Mouse (Mus musculus) heart, adult 9 months (tissue): ENCODE data around the gene Apoe.
"Not testable (repeated sequence)": the region's sequence is repeated elsewhere in the genome, so short reads cannot be mapped to it uniquely, and the experiment has no call there.

Experiments used
- DNase-seq, 2 experiments: peaks; one replicate each; pipeline ENCODE4 v3.0.0; 2022; ENCODE audit warnings: low spot score in 2 of 2

Gene Apoe

DNA sequence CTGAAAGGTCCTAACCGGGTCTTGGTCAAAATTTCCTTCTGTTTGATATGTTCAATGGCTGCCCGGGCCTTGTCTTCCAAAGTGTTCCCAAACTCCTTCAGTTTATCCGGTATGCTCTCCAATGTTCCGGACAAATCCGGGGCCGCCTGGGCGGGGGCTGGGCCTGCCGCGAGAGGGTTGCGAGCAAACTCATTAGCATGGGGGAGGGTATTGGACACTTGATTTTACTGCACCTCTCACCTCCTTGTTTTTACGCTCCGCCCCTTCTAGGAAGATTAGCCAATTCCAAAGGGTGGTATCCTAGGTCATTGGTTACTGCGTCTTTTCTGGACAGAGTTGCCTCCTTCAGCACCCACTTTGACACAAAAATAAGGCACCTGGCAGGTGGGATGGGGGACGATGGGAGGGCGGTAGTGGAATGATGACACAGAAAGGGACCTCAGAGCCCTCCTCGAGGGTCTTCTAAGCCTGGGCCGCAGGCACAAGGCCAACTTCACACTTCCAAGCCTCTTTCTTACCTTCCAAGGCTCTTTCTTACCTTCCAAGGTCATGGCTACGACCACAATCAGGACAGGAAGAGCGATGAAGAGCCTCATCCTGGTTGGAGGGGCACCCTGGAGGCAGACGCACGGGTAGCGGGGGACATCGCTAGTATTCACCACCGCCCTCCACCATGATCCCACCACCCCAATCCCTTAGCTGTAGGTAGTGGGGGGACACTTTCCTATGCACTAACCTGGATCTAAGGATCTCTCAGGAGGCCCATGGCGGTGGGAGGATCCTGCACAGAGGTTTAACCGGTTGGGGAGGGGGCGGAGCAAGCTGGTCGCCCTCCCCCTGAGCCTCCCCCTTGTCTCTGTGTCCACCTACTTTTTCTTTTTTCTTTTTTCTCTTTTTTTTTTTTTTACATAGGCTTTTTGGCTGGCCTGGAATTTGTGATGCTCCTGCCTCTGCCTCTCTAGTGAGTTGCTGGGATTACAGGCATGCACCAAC, 6.8 kb downstream of the Apoe start, which contains the start of gene Apoc1:
TSS of gene Apoc1 (minus strand) at position 788 of the 993 bp plus-strand sequence.
- no peak for DNase-seq

DNA sequence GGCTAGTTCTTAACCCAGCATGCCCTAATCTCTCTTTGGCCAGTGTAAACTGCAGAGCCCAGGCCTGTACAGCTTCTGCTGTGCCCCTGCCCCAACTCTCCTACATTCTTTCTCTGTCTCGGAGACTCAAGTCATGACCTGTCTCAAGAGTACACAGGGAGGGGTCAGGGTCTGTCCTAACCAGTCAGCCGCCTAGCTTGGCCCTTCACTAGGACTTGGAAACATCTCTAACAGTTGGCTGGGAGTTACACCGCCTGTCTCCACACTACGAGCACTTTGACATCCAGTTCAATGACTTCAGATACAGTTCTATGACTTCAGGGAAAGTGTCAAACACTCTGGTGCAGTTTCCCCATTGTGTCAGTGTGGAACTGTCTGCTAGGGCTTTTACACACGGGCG, 7.6 kb downstream of the Apoe start:
- no peak for DNase-seq

DNA sequence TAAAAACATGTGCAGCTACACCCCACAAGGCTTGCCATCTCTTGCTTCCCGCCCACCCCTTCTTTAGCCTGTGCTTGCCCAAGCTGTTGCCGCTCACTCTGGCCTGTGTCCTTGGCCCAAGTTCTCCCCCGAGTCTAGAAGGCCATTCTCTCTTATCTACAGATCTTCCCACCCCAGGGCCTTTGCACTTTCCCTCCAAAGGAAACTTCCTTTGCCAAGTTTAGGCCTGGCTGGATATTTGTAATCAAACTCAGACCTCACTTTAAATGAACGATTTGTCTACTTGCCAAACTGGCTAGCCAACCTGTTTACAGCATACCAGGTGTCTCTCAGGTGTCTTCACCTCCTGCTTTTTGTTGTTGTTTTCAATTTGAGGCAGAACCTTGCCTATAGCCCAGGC, 8.1 kb downstream of the Apoe start:
- DNase-seq: no peak

DNA sequence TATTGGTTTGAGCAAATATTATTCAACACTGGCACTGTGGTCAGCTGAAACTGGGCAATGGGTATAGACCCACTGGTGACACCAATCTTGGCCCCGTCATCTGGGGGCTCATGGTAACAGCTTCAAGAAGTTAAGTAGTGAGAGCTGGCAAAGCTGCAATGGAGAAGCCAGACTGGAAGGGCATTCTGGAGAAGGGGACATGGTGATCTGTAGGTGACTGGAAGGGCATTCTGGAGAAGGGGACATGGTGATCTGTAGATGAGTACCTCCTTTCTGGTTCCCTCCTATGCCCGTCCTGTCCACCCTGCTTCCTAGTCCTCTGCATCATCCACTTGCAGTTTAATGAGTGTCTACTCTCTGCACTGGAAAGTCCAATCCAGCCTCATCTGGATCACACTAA, 10.4 kb downstream of the Apoe start:
- DNase-seq: no peak

DNA sequence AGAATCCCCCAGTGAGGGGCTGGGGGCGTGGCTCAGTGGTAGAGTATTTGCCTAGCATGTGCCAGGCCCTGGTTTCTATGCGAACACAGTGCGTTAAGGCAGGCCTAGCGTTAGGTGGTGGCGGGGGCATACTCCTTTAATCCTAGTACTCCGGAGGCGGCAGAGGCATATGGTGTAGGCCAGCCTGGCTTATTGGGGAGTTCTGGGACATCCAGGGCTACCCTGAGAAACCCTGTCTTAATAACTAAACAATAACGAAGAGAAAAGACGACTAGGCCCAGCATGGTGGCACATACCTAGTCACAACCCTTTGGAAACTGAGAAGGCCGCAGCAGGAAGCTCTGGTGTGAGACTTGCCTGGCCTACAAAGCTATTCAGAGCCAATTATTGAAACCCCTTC, 10.9 kb downstream of the Apoe start:
- no peak for DNase-seq

DNA sequence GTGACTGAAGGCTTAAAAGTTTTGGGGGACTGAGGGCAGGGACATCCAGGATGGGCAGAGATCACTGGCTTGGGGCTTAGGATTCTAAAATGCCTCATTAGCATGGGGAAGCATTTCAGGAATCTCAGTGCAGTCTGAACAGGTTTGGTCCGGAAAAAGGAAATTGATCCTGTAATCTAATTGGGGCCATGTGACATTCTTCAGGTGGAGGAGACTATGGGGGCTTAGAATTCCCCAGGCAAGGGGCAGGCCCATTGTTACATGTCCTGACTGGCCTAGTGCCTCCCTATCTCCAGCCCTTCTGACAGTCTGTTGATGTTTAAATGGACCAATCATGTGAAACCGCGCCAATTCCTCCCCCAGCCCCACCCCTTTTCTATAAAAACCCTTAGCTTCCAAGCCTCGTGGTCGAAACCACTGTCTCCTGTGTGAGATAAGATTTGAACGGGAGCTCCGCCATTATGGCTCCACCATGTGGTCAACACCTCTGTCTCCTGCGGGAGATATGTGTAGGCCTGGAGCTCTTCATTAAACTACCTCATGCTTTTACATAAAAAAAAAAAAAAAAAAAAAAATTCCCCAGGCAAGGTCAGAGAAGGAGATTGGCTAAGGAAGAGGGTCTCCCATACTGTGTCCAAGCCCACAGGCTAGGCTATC, 11.9 kb downstream of the Apoe start:
- not testable (repeated sequence) for DNase-seq

DNA sequence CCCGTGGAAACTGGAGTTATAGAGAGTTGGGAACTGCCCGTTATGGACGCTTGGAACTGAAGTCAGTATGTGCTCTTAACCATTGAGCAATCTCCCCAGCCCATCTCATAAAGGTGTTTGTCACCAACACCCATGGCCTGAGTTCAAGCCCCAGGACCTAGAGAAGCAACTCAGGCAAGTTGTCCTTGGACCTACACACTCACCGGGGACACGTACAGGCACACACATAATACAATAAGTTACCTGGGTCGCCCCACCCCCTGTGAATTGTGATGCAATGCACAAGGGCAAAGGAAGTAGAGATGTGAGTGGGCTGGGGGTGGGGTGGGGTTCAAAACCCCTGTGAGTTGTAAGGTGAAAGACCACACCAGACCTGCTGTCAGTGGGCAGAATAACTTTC, 12.5 kb downstream of the Apoe start:
- no peak for DNase-seq

DNA sequence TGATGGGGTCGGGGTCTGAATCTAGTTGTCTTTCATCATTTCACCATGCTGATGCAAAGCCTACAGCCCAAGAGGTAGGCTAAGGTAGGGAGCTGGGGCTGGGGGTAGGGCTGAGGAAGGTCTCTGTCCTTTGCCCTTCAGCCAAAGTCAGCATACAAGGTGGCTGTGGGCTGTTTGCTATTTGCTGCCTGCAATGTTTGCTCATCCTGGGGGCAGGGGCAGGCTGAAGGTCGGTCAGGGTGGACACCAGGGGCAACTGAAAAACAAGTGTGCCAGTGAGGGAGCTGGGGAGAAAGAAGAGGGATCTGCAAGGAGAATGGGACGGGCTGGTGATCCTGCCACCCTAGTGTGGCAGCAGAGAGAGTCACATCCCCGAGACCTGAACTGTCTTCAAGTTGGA, 13.6 kb downstream of the Apoe start:
- DNase-seq: no peak

DNA sequence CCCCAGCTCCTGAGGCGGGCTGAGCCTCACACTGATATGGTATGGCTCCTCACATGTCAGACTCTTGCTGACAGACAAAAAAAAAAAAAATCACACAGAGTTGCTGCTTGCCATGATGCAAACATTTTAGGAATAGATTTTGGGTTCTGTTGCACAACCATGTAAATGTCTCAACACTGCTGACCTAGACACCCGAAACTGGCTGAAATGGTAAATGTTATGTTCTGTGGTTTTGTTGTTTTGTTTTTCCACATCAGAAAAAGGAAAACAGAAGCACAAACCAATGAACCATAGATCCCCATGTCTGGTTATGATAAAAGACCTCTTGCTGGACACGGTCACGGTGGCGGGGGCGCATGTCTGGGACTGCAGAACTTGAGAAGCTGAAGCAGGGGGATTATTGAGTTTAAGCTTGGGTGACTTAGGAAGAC, 15.2 kb downstream of the Apoe start:
- DNase-seq: no peak

DNA sequence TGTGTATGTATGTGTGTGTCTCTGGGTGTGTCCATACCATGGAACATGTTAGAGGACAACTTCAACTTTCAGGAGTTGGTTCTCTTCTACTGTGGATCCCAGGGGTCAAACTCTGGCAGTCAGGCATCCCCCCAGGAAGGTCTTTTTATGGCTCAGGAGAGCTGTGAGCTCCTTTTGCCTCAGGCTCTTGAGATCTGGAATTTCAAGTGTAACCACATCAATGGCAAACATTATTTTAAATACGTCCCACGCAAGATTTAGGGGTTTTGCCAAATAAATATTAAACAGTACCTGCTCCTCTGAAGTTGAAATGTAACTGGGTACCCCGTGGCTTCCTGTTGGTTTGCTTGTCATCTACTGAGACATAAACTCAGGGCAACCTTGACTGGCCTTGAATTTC, 16.0 kb downstream of the Apoe start:
- no peak for DNase-seq

DNA sequence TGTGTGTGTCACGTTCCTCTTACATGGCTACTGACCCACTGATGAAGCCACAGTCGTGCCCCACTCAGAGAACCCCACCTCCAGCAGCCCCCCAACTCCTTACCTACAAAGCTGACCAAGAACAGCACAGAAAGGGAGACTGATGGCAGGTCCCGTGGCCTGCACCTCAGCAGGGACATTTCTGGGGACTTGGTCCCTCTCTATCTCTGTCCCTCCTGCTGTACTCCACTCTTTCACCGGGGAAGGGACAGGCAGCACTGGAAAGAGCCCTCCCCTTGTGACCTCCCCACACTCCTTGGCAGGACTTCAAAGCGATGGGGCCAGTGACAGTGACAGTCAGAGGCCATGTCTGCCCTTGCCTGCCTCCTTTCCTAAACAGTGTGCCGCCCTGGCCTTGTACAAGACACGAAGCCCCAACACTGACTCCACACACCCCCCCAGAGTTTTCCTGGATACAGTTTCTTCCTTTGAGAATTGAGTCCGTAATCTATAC, 17.7 kb downstream of the Apoe start, which contains the start of the genes Gm44805 and Apoc4:
TSS of gene Gm44805 (minus strand) at position 222 of the 493 bp plus-strand sequence.
TSS of gene Apoc4 (minus strand) at position 278 of the 493 bp plus-strand sequence.
- DNase-seq: no peak

DNA sequence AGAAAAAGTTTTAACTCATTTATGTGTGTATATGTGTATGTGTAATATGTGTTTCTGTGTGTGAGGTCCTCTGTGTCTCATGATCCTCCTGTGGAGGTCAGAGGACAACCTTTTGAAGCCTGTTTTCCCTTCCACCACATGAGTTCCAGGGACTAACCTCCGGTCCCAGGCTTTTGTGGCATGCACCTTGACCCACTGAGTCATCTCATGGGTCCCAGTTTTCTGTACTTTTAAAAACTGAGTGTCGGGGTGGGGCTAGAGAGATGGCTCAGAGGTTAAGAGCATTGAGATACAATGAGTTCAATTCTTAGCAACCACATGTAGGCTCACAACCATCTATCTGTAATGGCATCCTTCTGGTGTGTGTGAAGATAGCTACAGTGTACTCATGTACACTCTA, 18.3 kb downstream of the Apoe start:
- DNase-seq: no peak

DNA sequence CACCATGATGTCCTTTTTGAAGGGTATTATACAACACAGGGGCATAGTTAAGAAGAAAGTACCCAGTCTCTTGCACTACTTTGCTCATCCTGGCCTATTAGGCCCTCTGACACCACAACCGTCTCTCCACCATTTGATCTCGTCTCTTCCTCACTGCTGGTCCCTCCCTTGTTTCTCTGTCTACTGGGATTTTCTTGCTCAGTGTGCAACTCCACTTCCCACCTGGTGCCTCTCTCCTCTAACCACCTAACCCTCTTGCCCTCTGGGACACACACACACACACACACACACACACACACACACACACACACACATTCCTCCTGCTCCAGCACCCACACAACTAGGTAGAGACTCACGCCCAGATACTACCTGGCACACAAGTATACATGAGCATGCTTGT, 20.1 kb downstream of the Apoe start:
- DNase-seq: no peak

DNA sequence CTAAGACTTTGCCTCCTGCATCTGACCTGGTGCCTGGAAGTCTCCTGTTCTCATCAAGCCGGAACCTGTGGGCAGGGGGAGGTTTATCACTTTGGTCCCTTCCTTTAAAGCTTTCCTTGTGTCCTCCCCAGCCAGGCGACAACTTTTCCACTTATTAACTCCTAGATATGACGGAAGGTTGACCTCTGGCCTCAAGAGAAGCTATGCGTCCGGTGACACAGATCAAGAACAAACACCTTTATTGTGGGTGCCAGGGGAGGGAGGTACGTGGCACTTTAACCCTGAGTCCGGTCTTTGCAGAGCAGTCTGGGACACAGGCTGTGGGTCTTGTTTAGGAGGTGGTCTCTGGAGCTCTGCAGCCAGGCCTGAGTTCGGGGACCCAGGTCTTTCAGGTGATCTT, 21.1 kb downstream of the Apoe start, which contains the start of gene Apoc2:
TSS of gene Apoc2 (minus strand) at position 70 of the 400 bp plus-strand sequence.
- no peak for DNase-seq

DNA sequence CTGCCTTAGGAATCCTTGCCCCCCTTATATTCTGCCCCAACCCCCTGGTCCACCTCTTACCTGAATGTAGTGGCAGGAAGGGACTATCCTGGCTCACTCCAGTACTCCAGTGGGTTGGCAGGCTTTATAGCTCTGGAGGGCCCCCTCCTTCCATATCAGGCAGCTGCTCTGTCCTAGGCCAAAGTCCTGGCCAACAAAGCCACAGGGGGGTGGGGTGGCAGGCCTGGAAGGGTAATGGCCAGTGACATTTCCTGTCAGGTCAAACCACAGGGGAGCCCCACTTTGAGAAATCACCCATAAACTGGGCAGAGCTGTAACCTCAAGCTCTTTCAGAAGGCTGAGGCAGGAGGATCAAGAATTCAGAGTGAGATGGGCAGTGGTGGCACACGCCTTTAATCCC, 22.3 kb downstream of the Apoe start:
- no peak for DNase-seq

DNA sequence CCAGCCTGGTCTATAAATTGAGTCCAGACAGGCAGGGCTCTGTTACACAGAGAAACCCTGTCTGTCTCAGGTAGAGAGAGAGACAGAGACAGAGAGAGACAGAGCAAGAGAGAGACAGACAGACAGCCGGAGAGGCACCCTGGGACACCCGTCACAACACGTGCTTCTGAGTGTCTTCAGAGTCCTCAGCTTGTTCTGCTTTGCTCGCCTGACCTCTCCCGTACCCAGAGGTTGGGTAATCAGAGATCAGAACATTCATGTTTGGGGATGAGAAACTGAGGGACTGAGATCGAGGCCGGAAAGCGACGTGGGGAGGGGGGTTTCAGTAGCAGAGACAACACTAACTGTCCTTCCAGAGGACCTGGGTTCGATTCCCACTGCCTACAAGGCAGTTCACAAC, 23.2 kb downstream of the Apoe start:
- DNase-seq: no peak

DNA sequence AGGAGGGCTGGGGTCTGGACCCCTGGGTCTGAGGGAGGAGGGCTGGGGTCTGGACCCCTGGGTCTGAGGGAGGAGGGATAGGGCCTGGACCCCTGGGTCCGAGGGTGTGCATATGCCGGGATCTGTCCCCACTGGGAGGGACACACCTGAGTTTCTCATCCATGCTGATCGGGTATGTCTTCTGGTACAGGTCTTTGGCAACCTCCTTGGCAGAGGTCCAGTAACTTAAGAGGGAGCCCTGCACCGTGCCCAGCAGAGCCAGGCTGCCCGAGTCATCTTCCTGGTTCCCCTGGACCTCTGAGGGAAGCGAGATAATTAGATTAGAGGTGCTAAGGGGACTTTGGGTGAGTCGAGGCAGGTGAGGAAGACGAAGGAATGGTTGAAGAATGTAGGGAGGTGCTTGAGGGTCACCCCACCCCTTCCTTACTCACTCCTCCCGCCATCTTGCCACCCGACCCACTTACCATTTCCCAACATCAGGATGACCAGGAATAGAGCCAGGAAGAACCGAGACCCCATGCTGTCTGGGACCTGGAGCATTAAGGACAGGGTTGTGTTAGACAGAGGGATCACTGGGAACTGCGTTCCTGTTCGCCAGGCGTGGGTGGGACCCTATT, 25.8 kb downstream of the Apoe start:
- DNase-seq: no peak

DNA sequence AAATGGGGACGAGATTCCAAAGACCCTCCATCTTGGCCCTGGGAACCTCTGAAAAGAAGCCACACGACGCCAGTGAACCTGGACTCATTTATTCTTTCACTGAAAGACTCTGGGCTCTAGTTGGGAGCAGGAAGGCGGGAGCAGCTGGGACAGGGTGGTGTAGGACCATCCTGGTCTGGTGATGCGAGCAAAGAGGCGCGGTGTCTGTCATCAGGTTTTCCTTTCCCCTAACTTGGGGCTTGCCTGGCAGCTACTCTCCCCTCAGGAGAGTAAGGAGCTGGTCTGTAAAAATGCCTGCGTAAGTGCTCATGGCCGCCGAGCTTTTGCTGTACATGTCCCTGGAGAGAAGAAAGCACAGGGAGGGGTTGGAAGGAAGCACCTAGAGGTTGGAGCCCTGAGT, 27.5 kb downstream of the Apoe start:
- no peak for DNase-seq

DNA sequence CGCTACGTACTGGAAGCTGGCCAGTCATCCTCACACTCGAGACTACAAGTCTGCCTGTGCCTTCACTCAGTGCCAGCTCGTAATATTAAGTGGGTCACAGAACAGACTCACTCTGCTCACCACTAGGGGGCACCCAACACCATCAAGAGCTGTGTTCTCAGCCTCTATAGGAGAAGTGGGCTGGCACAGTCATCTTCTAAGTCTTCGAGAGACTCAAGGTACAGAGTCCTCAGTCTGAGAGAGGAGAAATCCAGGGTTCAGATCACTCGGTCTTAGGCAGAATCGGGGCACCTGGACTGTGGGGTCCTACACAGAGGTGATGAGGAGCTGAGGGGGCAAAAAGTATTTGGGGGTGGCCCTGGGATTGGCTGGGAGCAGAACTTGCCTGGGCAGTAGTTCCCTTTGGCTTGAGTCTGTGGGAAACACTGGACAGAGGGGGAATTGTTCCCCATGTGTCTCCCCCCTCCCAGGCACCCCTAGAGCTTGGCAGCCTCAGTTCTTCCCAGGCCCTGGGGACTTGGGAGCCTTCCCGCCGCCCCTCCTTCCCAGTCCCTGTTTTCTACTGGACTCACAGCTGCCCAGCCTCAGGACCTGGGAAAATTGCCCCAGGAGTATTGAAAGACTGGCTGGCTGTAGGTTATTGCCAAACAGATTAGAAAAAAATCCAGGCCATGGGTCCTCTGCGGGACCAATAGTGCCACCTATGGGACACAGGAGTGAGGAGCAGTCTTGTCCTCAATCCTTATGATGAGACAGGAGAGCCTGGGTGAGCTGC, 29.9 kb downstream of the Apoe start:
- peak; percentile 91 to 94 for DNase-seq

DNA sequence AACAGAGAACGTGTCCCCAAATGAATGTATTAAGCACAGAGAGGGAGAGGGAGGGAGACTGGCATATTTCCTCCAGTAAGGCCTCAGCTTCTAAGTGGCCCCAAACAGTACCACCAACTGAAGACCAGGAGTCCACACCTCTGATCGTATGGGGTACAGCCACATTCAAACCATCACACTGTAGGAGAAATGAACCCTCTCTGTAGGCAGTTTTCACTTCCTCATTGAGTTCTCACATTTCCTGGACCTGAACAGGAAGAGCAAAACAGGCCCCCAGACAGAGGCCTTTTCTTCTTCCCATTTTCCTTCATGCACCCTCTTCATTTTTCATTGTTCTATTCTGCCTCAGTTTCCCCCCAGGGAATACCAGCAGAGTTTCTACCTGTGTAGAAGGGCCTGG, 31.6 kb downstream of the Apoe start:
- no peak for DNase-seq

DNA sequence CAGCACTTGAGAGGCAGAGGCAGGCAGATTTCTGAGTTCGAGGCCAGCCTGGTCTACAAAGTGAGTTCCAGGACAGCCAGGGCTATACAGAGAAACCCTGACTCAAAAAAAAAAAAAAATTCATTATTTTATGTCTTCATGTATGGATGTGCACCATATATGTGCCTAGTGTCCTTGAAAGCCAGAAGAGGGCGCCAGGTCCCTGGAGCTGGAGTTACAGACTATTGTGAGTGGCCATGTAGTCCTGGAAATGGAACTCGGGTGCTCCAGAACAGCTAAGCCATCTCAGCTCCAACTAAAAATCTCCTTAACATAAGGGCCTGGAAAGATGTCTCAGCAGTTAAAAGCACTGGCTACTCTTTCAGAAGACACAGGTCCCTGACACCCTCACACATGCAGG, 32.2 kb downstream of the Apoe start:
- no peak for DNase-seq
